In genomic region chr1:47448737-47449489, GRCm38 (mm10) we compare ENCODE assay signal across 22 mouse cellular contexts.
DNase-seq lines count a peak whose midpoint lies in the region; ATAC-seq lines count a peak whose summit lies in the region.
"Had no signal": no experiment of that assay in that cellular context is flagged by ENCODE, and none has a peak within 500 bp of the region (broad histone marks: within the 10 kb centered on the region; RNA-seq: fewer than 3 reads in every experiment).

No protein-coding gene starts in this region.

- H3K9me3 ChIP-seq in forebrain, embryonic 12.5 days: no peaks in the 10 kb centered on the region
- H3K9me3 ChIP-seq in forebrain, embryonic 10.5 days: no peaks in the 10 kb centered on the region
- H3K9me3 ChIP-seq in midbrain, embryonic 13.5 days: no peaks in the 10 kb centered on the region
- H3K9me3 ChIP-seq in midbrain, embryonic 11.5 days (ENCODE audit: control insufficient read depth, low read length): no peaks in the 10 kb centered on the region
- H3K9me3 ChIP-seq in forebrain, embryonic 15.5 days: no peaks in the 10 kb centered on the region
- H3K9me3 ChIP-seq in midbrain, embryonic 15.5 days: no peaks in the 10 kb centered on the region
- H3K9me3 ChIP-seq: embryonic facial prominence, embryonic 13.5 days; G1E; heart, embryonic 15.5 days; hindbrain, embryonic 15.5 days had no signal

- H3K9ac ChIP-seq in forebrain, embryonic 12.5 days: no peak overlapping the region
- no peak overlapping the region for H3K9ac ChIP-seq in midbrain, embryonic 13.5 days (replicated peaks)
- H3K9ac ChIP-seq in midbrain, embryonic 11.5 days (ENCODE audit: low read length): no peak overlapping the region
- no peak overlapping the region for H3K9ac ChIP-seq in forebrain, embryonic 15.5 days (replicated peaks)
- no peak overlapping the region for H3K9ac ChIP-seq in midbrain, embryonic 15.5 days
- H3K9ac ChIP-seq: embryonic facial prominence, embryonic 13.5 days; heart, embryonic 15.5 days; hindbrain, embryonic 15.5 days had no signal

- H3K27me3 ChIP-seq in forebrain, embryonic 12.5 days: no peaks in the 10 kb centered on the region
- no peaks in the 10 kb centered on the region for H3K27me3 ChIP-seq in forebrain, embryonic 10.5 days (ENCODE audit: poor library complexity, severe bottlenecking)
- H3K27me3 ChIP-seq in midbrain, embryonic 13.5 days: no peaks in the 10 kb centered on the region
- no peaks in the 10 kb centered on the region for H3K27me3 ChIP-seq in midbrain, embryonic 11.5 days (ENCODE audit: control insufficient read depth, insufficient read depth, low read length)
- no peaks in the 10 kb centered on the region for H3K27me3 ChIP-seq in forebrain, embryonic 15.5 days
- no peaks in the 10 kb centered on the region for H3K27me3 ChIP-seq in midbrain, embryonic 15.5 days (replicated peaks)
- H3K27me3 ChIP-seq: embryonic facial prominence, embryonic 13.5 days; heart, embryonic 15.5 days; hindbrain, embryonic 15.5 days had no signal

- DNase-seq in forebrain, embryonic 10.5 days (ENCODE audit: extremely low spot score, low spot score): no peak
- DNase-seq in midbrain, embryonic 11.5 days (ENCODE audit: low spot score, missing footprints): no peak
- DNase-seq in layer of hippocampus, adult 8-10 months (ENCODE audit: low spot score in 2 of 2): no peak
- no peak for DNase-seq in ovary, postnatal 10 days (ENCODE audit: low spot score)
- DNase-seq: adrenal gland, postnatal 14 days; B cell, adult 2 months; cerebellum, adult 18-20 months; cerebellum, adult 9-11 months; cerebellum, postnatal 36 days; gastrocnemius, postnatal 14 days; heart, adult 2 months; heart, postnatal 14 days had no signal

- peaks cover 4% of the 10 kb centered on the region for H3K4me1 ChIP-seq in forebrain, embryonic 12.5 days
- H3K4me1 ChIP-seq in forebrain, embryonic 10.5 days: no peaks in the 10 kb centered on the region
- H3K4me1 ChIP-seq in midbrain, embryonic 13.5 days (replicated peaks): peaks cover 20% of the 10 kb centered on the region
- H3K4me1 ChIP-seq in midbrain, embryonic 11.5 days (ENCODE audit: control insufficient read depth, insufficient read depth, low read length): no peaks in the 10 kb centered on the region
- peaks cover 16% of the 10 kb centered on the region for H3K4me1 ChIP-seq in forebrain, embryonic 15.5 days
- H3K4me1 ChIP-seq in midbrain, embryonic 15.5 days: peaks cover 10% of the 10 kb centered on the region
- H3K4me1 ChIP-seq: embryonic facial prominence, embryonic 13.5 days; heart, embryonic 15.5 days; hindbrain, embryonic 15.5 days had no signal

- WGBS in forebrain, embryonic 12.5 days: 58% methylated on average over 6 of the region's 6 CpGs
- WGBS in forebrain, embryonic 10.5 days: 87% methylated on average over 6 of the region's 6 CpGs
- WGBS in midbrain, embryonic 13.5 days: 56% methylated on average over 6 of the region's 6 CpGs
- 77% methylated on average over 6 of the region's 6 CpGs for WGBS in midbrain, embryonic 11.5 days
- 36% methylated on average over 6 of the region's 6 CpGs for WGBS in forebrain, embryonic 15.5 days
- 51% methylated on average over 6 of the region's 6 CpGs for WGBS in midbrain, embryonic 15.5 days

- ATAC-seq in forebrain, embryonic 12.5 days (ENCODE audit: low FRiP score): 0 out of 2 replicates have a peak, but pooled peaks have one; percentile 41
- ATAC-seq in midbrain, embryonic 13.5 days: peak; percentile 74
- no peak for ATAC-seq in midbrain, embryonic 11.5 days (ENCODE audit: low FRiP score)
- ATAC-seq in forebrain, embryonic 15.5 days (replicated peaks): peak; percentile 68
- peak; percentile 88 for ATAC-seq in midbrain, embryonic 15.5 days (replicated peaks)
- ATAC-seq: CD4-positive, CD25-positive, alpha-beta regulatory T cell, adult 4 months had no signal

- H3K27ac ChIP-seq in forebrain, embryonic 12.5 days: no peak overlapping the region
- H3K27ac ChIP-seq in forebrain, embryonic 10.5 days: no peak overlapping the region
- H3K27ac ChIP-seq in midbrain, embryonic 13.5 days: peak overlapping the region; percentile 45
- H3K27ac ChIP-seq in midbrain, embryonic 11.5 days (ENCODE audit: low read depth, low read length): no peak overlapping the region
- H3K27ac ChIP-seq in forebrain, embryonic 15.5 days (replicated peaks): peak overlapping the region; percentile 49
- H3K27ac ChIP-seq in midbrain, embryonic 15.5 days: peak overlapping the region; percentile 65
- H3K27ac ChIP-seq: embryonic facial prominence, embryonic 13.5 days; heart, adult 2 months; heart, embryonic 15.5 days; hindbrain, embryonic 15.5 days had no signal

- H3K36me3 ChIP-seq in forebrain, embryonic 12.5 days (replicated peaks): no peaks in the 10 kb centered on the region
- H3K36me3 ChIP-seq in forebrain, embryonic 10.5 days (replicated peaks): no peaks in the 10 kb centered on the region
- no peaks in the 10 kb centered on the region for H3K36me3 ChIP-seq in midbrain, embryonic 13.5 days
- H3K36me3 ChIP-seq in midbrain, embryonic 11.5 days (ENCODE audit: control insufficient read depth, insufficient read depth, low read length): no peaks in the 10 kb centered on the region
- H3K36me3 ChIP-seq in forebrain, embryonic 15.5 days: no peaks in the 10 kb centered on the region
- H3K36me3 ChIP-seq in midbrain, embryonic 15.5 days (replicated peaks): no peaks in the 10 kb centered on the region
- H3K36me3 ChIP-seq: embryonic facial prominence, embryonic 13.5 days; G1E; heart, embryonic 15.5 days; hindbrain, embryonic 15.5 days had no signal

- no peak overlapping the region for H3K4me2 ChIP-seq in forebrain, embryonic 12.5 days
- no peak overlapping the region for H3K4me2 ChIP-seq in midbrain, embryonic 13.5 days (replicated peaks)
- no peak overlapping the region for H3K4me2 ChIP-seq in midbrain, embryonic 11.5 days
- H3K4me2 ChIP-seq in forebrain, embryonic 15.5 days (replicated peaks): no peak overlapping the region
- H3K4me2 ChIP-seq in midbrain, embryonic 15.5 days: no peak overlapping the region
- H3K4me2 ChIP-seq: embryonic facial prominence, embryonic 13.5 days; heart, embryonic 11.5 days; heart, embryonic 15.5 days; hindbrain, embryonic 15.5 days had no signal

- H3K4me3 ChIP-seq in forebrain, embryonic 12.5 days (replicated peaks): no peak overlapping the region
- no peak overlapping the region for H3K4me3 ChIP-seq in forebrain, embryonic 10.5 days
- H3K4me3 ChIP-seq in midbrain, embryonic 13.5 days (replicated peaks): no peak overlapping the region
- no peak overlapping the region for H3K4me3 ChIP-seq in midbrain, embryonic 11.5 days (ENCODE audit: low read depth, low read length)
- no peak overlapping the region for H3K4me3 ChIP-seq in forebrain, embryonic 15.5 days
- no peak overlapping the region for H3K4me3 ChIP-seq in midbrain, embryonic 15.5 days
- H3K4me3 ChIP-seq: embryonic facial prominence, embryonic 13.5 days; heart, adult 2 months; heart, embryonic 15.5 days; hindbrain, embryonic 15.5 days had no signal

Comparison
In these comparisons a context has a peak if more than half of its experiments do, and no peak if none do; other contexts are left out.
1. H3K27ac ChIP-seq: peak in midbrain, embryonic 13.5 days (single experiment), forebrain, embryonic 15.5 days (single experiment) and midbrain, embryonic 15.5 days (single experiment); none in forebrain, embryonic 12.5 days (single experiment), forebrain, embryonic 10.5 days (single experiment) and midbrain, embryonic 11.5 days (single experiment).